Mouse (Mus musculus): ENCODE measurements at regions not wholly inside any gene's neighbourhood (a gene's known extent, or its start where the extent isn't known, plus 50 kb on each side); places are given as distances from the start of the nearest gene placed in this dataset.
A peak's percentile ranks its signal among the peaks of the same experiment; 100 is the strongest.

GRCm38 (mm10) chr16:30793378-30793753, 193.8 kb downstream of the Fam43a start:
- no peak overlapping the region for H3K9ac ChIP-seq (ENCODE audit: low read length)
- H3K9me3 ChIP-seq (ENCODE audit: control insufficient read depth, low read length) = no peaks in the 10 kb centered on the region
- H3K36me3 ChIP-seq (ENCODE audit: control insufficient read depth, insufficient read depth, low read length) = no peaks in the 10 kb centered on the region
- peaks cover 47% of the 10 kb centered on the region for H3K4me1 ChIP-seq (replicated peaks; ENCODE audit: control insufficient read depth, insufficient read depth, low read length)
- H3K27ac ChIP-seq (ENCODE audit: low read length) = no peak overlapping the region
- no peak overlapping the region for H3K4me3 ChIP-seq (ENCODE audit: low read length)
- ATAC-seq (ENCODE audit: low read depth) = no peak
- H3K4me2 ChIP-seq (ENCODE audit: low read depth, low read length) = no peak overlapping the region
- no peaks in the 10 kb centered on the region for H3K27me3 ChIP-seq (ENCODE audit: control insufficient read depth, insufficient read depth, low read depth, low read length)
- 37% methylated on average over 9 of the region's 9 CpGs for WGBS

GRCm38 (mm10) chr16:30793856-30794255, 194.3 kb downstream of the Fam43a start:
- H3K27me3 ChIP-seq (ENCODE audit: control insufficient read depth, insufficient read depth, low read depth, low read length) = no peaks in the 10 kb centered on the region
- H3K4me1 ChIP-seq (replicated peaks; ENCODE audit: control insufficient read depth, insufficient read depth, low read length) = peaks cover 42% of the 10 kb centered on the region
- 85% methylated on average over 3 of the region's 3 CpGs for WGBS
- no peak overlapping the region for H3K9ac ChIP-seq (ENCODE audit: low read length)
- H3K4me2 ChIP-seq (ENCODE audit: low read depth, low read length) = no peak overlapping the region
- no peak overlapping the region for H3K27ac ChIP-seq (ENCODE audit: low read length)
- no peaks in the 10 kb centered on the region for H3K9me3 ChIP-seq (ENCODE audit: control insufficient read depth, low read length)
- ATAC-seq (ENCODE audit: low read depth) = no peak
- H3K4me3 ChIP-seq (ENCODE audit: low read length) = no peak overlapping the region
- no peaks in the 10 kb centered on the region for H3K36me3 ChIP-seq (ENCODE audit: control insufficient read depth, insufficient read depth, low read length)

- Histone ChIP-seq H3K4me1 (replicated peaks; ENCODE audit: control insufficient read depth, insufficient read depth, low read length) (peaks cover 38% of the 10 kb centered on the region), H3K36me3 (ENCODE audit: control insufficient read depth, insufficient read depth, low read length) (no peaks in the 10 kb centered on the region), H3K4me2 (ENCODE audit: low read depth, low read length) (no peak overlapping the region), H3K27ac (ENCODE audit: low read length) (0 out of 2 replicates have a peak overlapping the region, but pooled peaks have one; percentile 2), H3K4me3 (ENCODE audit: low read length) (no peak overlapping the region), H3K9ac (ENCODE audit: low read length) (no peak overlapping the region), H3K9me3 (ENCODE audit: control insufficient read depth, low read length) (no peaks in the 10 kb centered on the region), H3K27me3 (ENCODE audit: control insufficient read depth, insufficient read depth, low read depth, low read length) (no peaks in the 10 kb centered on the region)
- WGBS = 41% methylated on average over 5 of the region's 5 CpGs
- peak; percentile 36 for ATAC-seq (ENCODE audit: low read depth)
Observed at GRCm38 (mm10) chr16:30795501-30795904, 196.0 kb downstream of the Fam43a start.

- no peaks in the 10 kb centered on the region for H3K27me3 ChIP-seq (ENCODE audit: control insufficient read depth, insufficient read depth, low read depth, low read length)
- H3K4me1 ChIP-seq (replicated peaks; ENCODE audit: control insufficient read depth, insufficient read depth, low read length) = peaks cover 32% of the 10 kb centered on the region
- no peak overlapping the region for H3K27ac ChIP-seq (ENCODE audit: low read length)
- H3K9me3 ChIP-seq (ENCODE audit: control insufficient read depth, low read length) = no peaks in the 10 kb centered on the region
- ATAC-seq (ENCODE audit: low read depth) = no peak
- H3K36me3 ChIP-seq (ENCODE audit: control insufficient read depth, insufficient read depth, low read length) = no peaks in the 10 kb centered on the region
- no peak overlapping the region for H3K4me3 ChIP-seq (ENCODE audit: low read length)
- WGBS = 92% methylated on average over 6 of the region's 6 CpGs
- H3K4me2 ChIP-seq (ENCODE audit: low read depth, low read length) = no peak overlapping the region
- H3K9ac ChIP-seq (ENCODE audit: low read length) = no peak overlapping the region
Observed at GRCm38 (mm10) chr16:30796103-30796502, 196.6 kb downstream of the Fam43a start.

GRCm38 (mm10) chr16:30797006-30797405, 197.5 kb downstream of the Fam43a start:
- 0 out of 2 replicates have a peak, but pooled peaks cover 3% of the 10 kb centered on the region for H3K9me3 ChIP-seq (ENCODE audit: control insufficient read depth, low read length)
- 93% methylated on average over 3 of the region's 3 CpGs for WGBS

GRCm38 (mm10) chr16:30797973-30798471, 198.5 kb downstream of the Fam43a start:
- Histone ChIP-seq H3K4me1 (replicated peaks; ENCODE audit: control insufficient read depth, insufficient read depth, low read length) (peaks cover 19% of the 10 kb centered on the region), H3K4me3 (ENCODE audit: low read length) (no peak overlapping the region), H3K27me3 (ENCODE audit: control insufficient read depth, insufficient read depth, low read depth, low read length) (no peaks in the 10 kb centered on the region), H3K27ac (ENCODE audit: low read length) (no peak overlapping the region), H3K4me2 (ENCODE audit: low read depth, low read length) (no peak overlapping the region), H3K36me3 (ENCODE audit: control insufficient read depth, insufficient read depth, low read length) (no peaks in the 10 kb centered on the region), H3K9ac (ENCODE audit: low read length) (no peak overlapping the region), H3K9me3 (ENCODE audit: control insufficient read depth, low read length) (0 out of 2 replicates have a peak, but pooled peaks cover 3% of the 10 kb centered on the region)
- 40% methylated on average over 7 of the region's 7 CpGs for WGBS
- ATAC-seq (ENCODE audit: low read depth) = peak; percentile 80

More at GRCm38 (mm10) chr16:30797006-30797405, 197.5 kb downstream of the Fam43a start:
- ATAC-seq (ENCODE audit: low read depth) = no peak
- H3K4me2 ChIP-seq (ENCODE audit: low read depth, low read length) = no peak overlapping the region
- H3K9ac ChIP-seq (ENCODE audit: low read length) = no peak overlapping the region
- no peaks in the 10 kb centered on the region for H3K27me3 ChIP-seq (ENCODE audit: control insufficient read depth, insufficient read depth, low read depth, low read length)
- H3K36me3 ChIP-seq (ENCODE audit: control insufficient read depth, insufficient read depth, low read length) = no peaks in the 10 kb centered on the region
- H3K27ac ChIP-seq (ENCODE audit: low read length) = no peak overlapping the region
- no peak overlapping the region for H3K4me3 ChIP-seq (ENCODE audit: low read length)
- peaks cover 24% of the 10 kb centered on the region for H3K4me1 ChIP-seq (replicated peaks; ENCODE audit: control insufficient read depth, insufficient read depth, low read length)

GRCm38 (mm10) chr16:30798536-30798935, 199.0 kb downstream of the Fam43a start:
- 65% methylated on average over 1 of the region's 1 CpGs for WGBS
- H3K4me1 ChIP-seq (replicated peaks; ENCODE audit: control insufficient read depth, insufficient read depth, low read length) = peaks cover 14% of the 10 kb centered on the region

GRCm38 (mm10) chr16:30799699-30800483, 200.4 kb downstream of the Fam43a start:
- peak overlapping the region; percentile 19 for H3K27ac ChIP-seq (ENCODE audit: low read length)

More at GRCm38 (mm10) chr16:30798536-30798935, 199.0 kb downstream of the Fam43a start:
- H3K27ac ChIP-seq (ENCODE audit: low read length) = no peak overlapping the region
- no peaks in the 10 kb centered on the region for H3K27me3 ChIP-seq (ENCODE audit: control insufficient read depth, insufficient read depth, low read depth, low read length)
- H3K9me3 ChIP-seq (ENCODE audit: control insufficient read depth, low read length) = 0 out of 2 replicates have a peak, but pooled peaks cover 3% of the 10 kb centered on the region
- no peak overlapping the region for H3K9ac ChIP-seq (ENCODE audit: low read length)
- H3K4me2 ChIP-seq (ENCODE audit: low read depth, low read length) = no peak overlapping the region
- H3K36me3 ChIP-seq (ENCODE audit: control insufficient read depth, insufficient read depth, low read length) = no peaks in the 10 kb centered on the region
- ATAC-seq (ENCODE audit: low read depth) = no peak
- no peak overlapping the region for H3K4me3 ChIP-seq (ENCODE audit: low read length)

GRCm38 (mm10) chr16:30804018-30804417, 204.5 kb downstream of the Fam43a start:
- Histone ChIP-seq H3K4me2 (ENCODE audit: low read depth, low read length) (no peak overlapping the region), H3K4me1 (replicated peaks; ENCODE audit: control insufficient read depth, insufficient read depth, low read length) (peaks cover 11% of the 10 kb centered on the region), H3K9ac (ENCODE audit: low read length) (no peak overlapping the region), H3K36me3 (ENCODE audit: control insufficient read depth, insufficient read depth, low read length) (no peaks in the 10 kb centered on the region), H3K9me3 (ENCODE audit: control insufficient read depth, low read length) (0 out of 2 replicates have a peak, but pooled peaks cover 3% of the 10 kb centered on the region), H3K27ac (ENCODE audit: low read length) (no peak overlapping the region), H3K27me3 (ENCODE audit: control insufficient read depth, insufficient read depth, low read depth, low read length) (no peaks in the 10 kb centered on the region), H3K4me3 (ENCODE audit: low read length) (no peak overlapping the region)
- WGBS = 46% methylated on average over 3 of the region's 3 CpGs
- no peak for ATAC-seq (ENCODE audit: low read depth)

More at GRCm38 (mm10) chr16:30799699-30800483, 200.4 kb downstream of the Fam43a start:
- ATAC-seq (ENCODE audit: low read depth) = 0 out of 2 replicates have a peak, but pooled peaks have one; percentile 41
- WGBS = 45% methylated on average over 12 of the region's 12 CpGs
- 0 out of 2 replicates have a peak, but pooled peaks cover 3% of the 10 kb centered on the region for H3K9me3 ChIP-seq (ENCODE audit: control insufficient read depth, low read length)
- no peak overlapping the region for H3K4me2 ChIP-seq (ENCODE audit: low read depth, low read length)
- no peak overlapping the region for H3K9ac ChIP-seq (ENCODE audit: low read length)
- no peaks in the 10 kb centered on the region for H3K36me3 ChIP-seq (ENCODE audit: control insufficient read depth, insufficient read depth, low read length)
- H3K27me3 ChIP-seq (ENCODE audit: control insufficient read depth, insufficient read depth, low read depth, low read length) = no peaks in the 10 kb centered on the region
- no peak overlapping the region for H3K4me3 ChIP-seq (ENCODE audit: low read length)
- peaks cover 14% of the 10 kb centered on the region for H3K4me1 ChIP-seq (replicated peaks; ENCODE audit: control insufficient read depth, insufficient read depth, low read length)

Data from lung, embryonic 16.5 days (tissue).